Mouse (Mus musculus) natural killer cell, adult 2 months (primary cell): ENCODE measurements around the gene Tbcel.

ENCODE experiments used
- DNase-seq, 2 experiments: peaks; one replicate each; pipeline ENCODE4 v3.0.0; 2022; ENCODE audit warnings: low spot score in 2 of 2

Gene Tbcel

DNA sequence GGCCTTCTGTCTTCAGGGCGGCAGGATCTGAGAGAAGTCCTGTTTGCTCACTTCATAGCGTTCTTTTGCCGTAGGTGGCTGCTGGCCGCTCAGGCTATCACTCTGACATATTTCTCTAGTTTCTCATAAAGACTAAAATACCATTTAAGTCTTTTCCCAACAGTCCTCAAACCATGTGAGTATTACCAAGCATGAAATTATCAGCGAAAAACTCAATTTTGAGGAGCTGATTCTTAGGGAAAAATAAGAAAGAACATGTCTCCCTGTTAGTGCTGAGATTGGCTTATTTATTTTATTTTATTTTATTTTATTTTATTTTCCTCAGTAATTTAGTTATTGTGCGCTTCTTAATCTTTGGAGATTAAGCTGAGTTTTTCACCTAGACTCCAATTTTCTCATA is at the start of gene Tbcel:
Tbcel (minus strand) TSS at position 101 of the 400 bp plus-strand sequence.
- no peak for DNase-seq

GRCm38 (mm10) chr9:42555186-42555585 is 47.6 kb upstream of the Tbcel start:
- DNase-seq, result no peak

- DNase-seq, result peak; percentile 4 to 8
These were observed 42.5 kb upstream of the Tbcel start for GRCm38 (mm10) chr9:42550116-42550515.

GRCm38 (mm10) chr9:42548981-42549380 is 41.4 kb upstream of the Tbcel start:
- no peak for DNase-seq

DNA sequence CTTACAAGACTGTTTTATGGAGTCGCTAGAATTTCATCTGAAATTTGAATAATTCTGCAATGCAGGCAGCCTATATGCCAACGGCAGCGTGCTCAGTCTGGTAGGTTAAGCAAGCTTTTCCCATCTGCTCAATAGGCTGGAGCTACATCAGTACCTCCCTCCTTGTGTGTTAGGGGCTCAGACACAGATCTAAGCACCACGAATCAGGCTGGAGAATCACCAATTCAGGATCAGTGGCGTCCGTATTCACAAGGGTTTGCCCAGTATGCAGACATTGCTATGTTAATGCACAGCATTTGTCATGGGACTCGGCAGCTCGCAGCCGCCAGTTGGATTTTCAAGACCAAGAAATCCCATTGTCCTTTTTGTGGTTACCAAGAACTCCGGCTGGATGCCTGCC is 36.9 kb upstream of the Tbcel start:
- DNase-seq, result no peak

GRCm38 (mm10) chr9:42533491-42533890 is 25.9 kb upstream of the Tbcel start:
- DNase-seq, result no peak

DNA sequence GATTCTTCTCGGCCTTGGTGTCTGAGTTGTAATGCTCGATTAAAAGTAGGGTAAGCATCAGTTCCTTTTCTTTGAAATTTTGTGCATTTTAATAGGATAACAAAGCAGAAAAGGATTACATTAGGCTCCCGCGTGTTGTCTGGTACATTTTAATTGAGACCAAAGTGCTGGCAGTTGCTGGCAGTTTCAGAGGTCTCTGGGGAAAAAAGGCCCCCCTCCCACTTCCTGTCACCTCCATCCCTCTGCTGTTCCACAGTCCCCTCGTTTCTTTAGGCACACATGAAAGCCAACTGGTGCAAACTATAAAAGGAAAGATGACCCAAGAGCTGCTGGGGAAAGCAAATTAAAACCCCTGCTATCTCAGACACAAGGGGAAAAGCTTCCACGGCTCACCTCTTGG is 25.4 kb upstream of the Tbcel start:
- DNase-seq, result no peak

- DNase-seq, result no peak
These were observed 24.3 kb upstream of the Tbcel start for GRCm38 (mm10) chr9:42531951-42532350.

- DNase-seq, result no peak
These were observed 22.9 kb upstream of the Tbcel start for GRCm38 (mm10) chr9:42530221-42531152.

DNA sequence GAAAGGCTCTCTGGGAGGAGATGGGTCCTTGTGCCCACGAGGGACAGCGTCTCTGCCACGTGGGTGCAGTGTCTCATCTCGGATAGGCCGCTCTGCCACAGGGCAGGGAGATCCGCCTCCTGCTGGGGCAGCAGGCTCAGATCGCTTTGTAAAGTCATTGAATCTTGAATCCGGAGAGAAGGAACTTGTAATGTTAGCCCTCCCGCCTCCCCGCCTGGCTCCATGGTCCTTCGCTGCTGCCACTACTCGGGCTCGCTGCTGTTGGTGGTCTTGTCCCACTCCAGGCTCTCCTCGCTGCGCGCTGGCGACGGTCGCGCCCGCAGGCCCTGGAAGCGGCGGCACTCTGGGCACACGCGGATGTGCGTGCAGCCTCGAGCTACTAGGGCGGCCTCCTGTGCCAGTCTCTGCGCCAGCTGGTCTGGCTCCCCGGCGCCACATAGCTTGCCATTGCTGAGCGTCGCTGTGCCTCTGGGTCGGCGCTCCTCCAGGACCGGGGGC is 13.0 kb upstream of the Tbcel start:
- no peak for DNase-seq

DNA sequence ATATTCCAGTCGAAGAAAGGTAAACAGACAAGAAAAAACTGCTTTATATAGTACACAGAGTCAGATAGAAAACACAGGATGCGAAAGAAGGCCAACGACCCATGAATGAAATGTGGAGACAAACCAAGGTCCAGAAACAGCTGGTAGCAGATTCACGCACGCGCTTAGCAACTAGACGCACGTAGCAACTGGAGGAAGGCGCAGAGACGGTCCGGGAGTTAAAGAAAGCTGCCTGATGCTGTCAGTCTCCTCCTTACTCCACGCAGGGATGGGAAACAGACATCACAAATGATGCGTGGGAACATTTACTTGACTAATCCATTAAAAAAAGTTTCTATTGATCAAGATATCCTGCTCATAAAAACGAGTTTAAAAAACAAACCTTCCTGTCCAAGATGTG is 10.6 kb upstream of the Tbcel start:
- DNase-seq, result no peak

- DNase-seq, result no peak
These were observed 5.5 kb upstream of the Tbcel start for GRCm38 (mm10) chr9:42513159-42513558.

DNA sequence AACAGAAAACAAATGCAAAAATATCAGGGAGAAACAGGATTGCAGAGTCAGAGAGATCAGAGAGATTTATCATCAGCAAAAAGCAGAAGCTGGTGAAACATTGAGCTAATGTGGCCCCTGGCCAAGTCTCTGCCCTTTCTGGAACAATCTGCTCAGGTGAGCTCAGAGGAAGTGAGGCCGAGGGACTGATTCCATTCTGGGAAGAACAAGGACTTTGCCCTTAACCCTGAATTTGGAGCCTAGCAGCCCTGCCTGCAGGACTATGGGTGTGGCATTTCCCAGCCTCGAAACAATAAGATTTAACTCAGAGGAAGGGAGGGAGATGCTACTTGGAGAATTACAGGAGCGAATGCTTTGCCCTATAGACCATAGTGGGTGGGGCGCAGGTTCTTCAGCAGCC is 4.7 kb upstream of the Tbcel start:
- no peak for DNase-seq

- DNase-seq, result no peak
These were observed 626 bp upstream of the Tbcel start for GRCm38 (mm10) chr9:42508235-42508634.

DNA sequence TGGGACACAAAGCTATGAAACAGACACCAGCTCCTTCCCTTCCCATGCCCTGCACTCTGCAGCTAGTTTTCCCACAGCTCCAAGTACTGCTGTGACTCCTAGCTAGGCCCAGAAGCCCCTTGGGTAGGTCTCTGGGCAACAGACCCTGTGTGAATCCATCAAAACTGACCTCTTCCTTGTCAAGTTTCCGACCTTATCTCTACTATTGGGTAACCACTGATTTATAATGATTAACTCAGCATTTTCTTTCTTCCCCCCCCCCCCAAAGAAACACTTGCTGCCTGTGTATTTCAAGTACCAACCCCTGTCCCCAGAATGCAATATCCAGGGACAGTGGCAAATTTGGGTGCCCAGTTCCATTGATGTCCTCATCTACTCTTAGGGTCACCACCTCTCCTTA is 587 bp downstream of the Tbcel start:
- DNase-seq, result no peak

GRCm38 (mm10) chr9:42504971-42505510 is 2.6 kb downstream of the Tbcel start:
- DNase-seq, result no peak

DNA sequence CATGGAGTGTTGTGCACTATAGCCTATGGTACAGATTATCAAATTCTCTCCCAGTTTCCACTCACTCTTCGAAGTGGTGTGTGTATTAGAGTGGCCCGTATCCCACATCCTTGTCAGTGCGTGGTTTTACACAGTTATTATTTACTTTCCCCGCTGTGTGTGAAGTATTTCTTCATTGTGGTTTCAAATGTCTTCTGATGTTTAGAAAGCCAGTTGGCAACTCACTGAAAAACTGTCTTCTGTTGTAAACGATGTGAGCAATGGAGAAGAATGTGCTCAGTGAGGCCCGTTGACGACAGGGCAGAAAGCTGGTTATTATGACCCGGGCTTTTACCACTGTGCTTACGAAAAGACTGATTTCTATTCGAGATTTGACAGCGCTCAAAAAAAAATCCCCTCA is 3.0 kb downstream of the Tbcel start:
- DNase-seq, result no peak

- no peak for DNase-seq
These were observed 3.9 kb downstream of the Tbcel start for GRCm38 (mm10) chr9:42503709-42504108.

DNA sequence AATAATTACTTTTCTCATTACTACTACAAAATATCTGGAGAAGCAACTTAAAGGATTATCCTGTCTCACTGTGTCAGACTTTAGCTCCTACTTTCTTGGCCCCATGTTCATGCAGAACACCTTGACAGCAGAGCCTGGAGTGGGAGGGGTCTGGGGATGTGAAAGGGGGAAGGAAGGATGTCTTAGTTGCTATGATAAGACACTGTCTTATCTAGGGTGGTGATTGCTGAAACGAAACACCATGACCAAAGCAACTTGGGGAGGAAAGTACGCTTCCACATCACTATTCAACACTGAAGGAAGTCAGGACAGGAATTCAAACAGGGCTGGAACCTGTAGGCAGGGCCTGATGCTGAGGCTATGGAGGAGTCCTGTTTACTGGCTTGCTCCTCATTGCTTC is 11.3 kb downstream of the Tbcel start:
- DNase-seq, result no peak

- DNase-seq, result no peak
These were observed 15.8 kb downstream of the Tbcel start for GRCm38 (mm10) chr9:42491780-42492179.

DNA sequence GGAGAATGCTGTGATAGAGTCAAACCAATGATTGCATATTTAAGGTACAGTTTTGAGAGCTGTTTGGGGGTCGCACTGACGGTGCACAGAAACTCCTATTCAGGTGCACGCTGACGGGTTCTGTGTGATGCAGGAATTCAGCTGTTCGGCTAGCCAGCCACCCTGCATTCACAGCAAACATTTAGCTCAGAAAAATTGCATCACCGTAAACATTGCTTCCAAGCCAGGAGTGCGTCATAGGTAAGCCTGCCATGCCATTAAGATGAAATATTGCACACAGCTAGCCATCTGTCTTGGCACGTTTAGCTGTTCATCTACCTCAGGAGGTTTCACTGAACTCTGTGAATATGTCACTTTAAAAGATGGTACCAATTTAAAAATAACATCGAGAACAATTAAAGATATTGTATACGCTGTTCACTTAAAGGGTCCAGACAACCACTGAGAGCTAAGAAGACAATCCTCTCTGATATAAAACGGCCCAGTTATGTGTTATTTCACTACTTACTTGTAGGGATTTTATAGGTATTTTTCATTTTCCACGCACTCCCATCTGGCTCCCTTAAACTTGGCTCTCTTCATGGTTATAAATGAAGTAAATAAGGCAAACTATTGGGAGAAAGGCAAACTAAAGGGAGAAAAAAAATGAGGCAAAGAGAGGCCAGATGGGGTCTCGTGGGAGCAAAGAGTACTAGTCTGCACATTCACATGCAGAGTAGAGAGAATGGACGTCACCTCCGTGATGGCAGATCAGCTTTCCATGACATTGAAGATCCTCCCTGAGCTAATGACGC is 16.8 kb downstream of the Tbcel start:
- DNase-seq, result no peak

GRCm38 (mm10) chr9:42488071-42488470 is 19.5 kb downstream of the Tbcel start:
- DNase-seq, result no peak
